Mouse (Mus musculus): Measurements from ENCODE around the gene Adamts2.

Gene Adamts2

DNA sequence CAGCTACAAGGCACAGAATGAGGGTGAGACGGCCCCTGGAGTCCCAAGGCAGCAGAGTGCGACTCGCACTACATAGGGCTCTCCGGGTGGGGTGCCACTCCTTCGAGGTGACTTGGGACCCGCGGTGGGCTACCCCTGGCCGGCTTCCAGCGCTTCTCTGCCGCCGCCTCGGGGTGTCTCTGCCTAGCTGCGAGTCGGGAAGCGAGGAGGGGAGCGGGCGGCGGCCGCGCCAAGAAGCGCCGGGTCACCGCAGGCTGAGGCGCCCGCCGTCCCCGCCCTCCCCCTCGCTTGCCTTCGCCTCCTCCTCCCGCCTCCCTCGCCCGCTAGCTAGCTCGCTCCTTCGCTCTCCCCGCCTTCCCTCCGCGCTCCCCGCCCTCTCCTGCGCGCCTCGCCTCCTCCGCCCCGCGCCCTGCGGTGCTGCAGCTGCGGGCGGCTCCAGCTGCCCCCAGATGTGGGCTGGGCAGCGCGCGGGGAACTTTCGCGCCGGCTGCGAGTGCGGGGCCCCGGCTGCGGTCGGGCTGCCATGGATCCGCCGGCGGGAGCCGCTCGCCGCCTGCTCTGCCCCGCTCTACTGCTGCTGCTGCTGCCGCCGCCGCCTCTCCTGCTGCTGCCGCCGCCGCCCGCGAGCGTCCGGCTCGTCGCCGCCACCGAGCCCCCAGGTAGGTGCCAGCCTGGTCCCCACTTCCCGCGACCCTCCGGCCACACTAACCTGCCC lies at the start of gene Adamts2:
Gene Adamts2 (plus strand): TSS at position 444 of the 715 bp plus-strand sequence.
- no peak for DNase-seq (ENCODE audit: low spot score)

DNA sequence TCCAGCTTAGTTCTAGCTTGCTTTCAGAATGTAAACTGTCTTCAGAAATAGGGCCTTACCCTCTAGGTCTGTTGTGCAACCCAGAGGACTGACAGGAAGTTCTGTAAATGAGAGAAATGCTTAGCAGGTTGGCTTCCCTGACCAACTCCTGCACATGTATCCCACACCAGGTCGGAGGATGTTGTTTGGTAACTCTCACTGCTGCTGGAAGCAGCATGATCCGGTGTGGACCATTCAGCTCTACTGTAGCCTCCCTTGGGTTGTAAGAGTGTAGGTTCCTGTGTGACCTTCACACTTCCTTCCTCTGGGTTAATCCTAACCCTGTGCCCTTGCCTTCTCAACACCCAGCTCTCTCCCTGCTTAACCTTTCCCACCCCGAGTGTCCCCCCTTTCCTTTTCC lies 44.8 kb upstream of the Adamts2 start:
- no peak for DNase-seq (ENCODE audit: low spot score)

DNA sequence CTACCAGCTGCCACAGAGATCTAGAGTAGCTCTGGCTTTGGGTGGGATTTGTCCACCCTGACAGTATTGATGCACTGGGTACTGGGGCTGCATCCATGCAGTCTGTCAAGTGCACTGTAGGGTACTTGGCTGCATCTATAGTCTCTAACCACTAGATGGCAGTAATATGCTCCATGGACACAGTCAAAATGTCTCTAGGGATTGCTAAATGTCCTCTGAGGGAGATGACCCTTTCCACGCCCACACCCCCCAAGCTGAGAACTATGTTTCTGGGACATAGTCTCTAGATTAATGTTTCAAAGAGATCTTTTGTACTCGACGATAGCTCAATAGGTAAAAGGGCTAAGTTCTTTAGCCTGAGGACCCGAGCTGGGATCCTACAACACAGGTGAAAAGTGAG lies 42.8 kb upstream of the Adamts2 start:
- no peak for DNase-seq (ENCODE audit: low spot score)

DNA sequence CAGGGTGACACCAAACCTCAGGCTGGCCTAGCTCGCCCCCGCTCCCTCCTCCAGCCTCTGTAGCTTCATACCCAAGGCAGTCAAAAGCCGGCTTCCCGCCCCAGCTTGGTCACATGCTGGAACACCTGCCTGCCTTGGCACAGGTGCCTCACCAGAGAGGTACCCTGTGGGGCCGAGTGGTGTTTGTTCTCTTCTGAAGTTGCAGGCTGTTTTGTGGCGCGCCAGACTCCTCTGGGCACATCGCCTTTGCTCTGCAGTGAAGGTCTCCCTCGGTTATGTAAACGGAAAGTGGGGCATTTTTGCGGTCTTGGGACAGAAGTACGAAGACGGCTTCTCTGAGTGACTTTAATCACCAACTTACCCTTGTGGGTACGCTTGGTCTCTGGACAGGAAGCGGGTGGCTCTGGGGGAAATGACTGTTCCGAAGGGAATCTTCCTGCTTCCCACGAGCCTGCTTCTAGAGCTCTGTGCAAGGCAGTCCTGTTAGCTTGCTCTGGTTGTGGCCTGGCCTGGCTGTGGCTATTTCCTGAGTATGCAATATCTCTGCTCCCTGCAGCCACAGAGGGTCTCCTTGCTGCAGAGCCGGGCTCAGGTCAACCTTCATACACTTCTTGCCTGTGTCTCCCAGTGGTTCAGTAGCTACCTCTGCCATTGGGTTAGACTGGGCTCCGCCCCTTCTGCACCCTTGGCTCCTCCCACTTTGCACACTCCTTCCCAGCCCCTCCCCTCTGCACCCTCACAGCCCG lies 36.2 kb upstream of the Adamts2 start:
- DNase-seq (ENCODE audit: low spot score), result no peak

DNA sequence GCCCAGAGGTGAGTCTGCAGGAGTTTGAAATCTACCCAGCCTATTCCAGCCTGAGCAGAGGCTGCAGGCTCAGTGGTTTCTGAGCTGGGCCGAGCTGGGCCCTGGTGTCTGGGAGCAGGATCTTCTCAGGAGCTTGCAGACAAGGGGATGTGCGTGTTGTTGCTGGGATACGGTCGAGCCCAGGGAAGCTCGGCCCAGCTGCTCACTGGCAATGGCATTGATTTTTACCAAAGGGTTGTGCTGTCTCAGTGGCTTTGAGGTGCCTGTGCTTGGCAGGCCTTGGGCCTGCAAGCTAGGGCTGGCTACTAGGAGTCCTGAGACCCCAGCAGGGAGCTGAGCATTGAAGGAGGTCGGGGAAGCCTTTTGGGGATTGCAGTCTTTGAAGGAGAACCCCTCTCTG lies 30.4 kb upstream of the Adamts2 start:
- no peak for DNase-seq (ENCODE audit: low spot score)

DNA sequence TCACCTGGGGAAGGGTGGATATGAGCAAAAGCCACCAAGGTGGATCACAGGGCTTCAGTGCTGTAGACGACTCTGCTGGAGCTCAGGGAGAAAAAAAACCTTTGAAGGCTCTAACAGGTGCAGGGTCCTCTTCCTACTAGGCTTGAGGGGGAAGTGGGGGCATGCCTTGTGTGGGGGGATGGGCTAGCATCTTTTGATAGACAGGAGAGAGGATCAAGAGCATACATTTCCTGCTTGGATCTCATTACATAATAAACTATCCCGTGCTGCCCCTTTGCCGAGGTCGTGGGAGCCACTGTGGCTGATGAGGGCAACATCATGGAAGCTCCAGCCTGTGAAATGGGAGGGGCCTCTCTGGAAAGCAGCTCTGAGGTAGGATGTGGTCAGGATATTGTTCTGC lies 25.4 kb upstream of the Adamts2 start:
- DNase-seq (ENCODE audit: low spot score), result no peak

DNA sequence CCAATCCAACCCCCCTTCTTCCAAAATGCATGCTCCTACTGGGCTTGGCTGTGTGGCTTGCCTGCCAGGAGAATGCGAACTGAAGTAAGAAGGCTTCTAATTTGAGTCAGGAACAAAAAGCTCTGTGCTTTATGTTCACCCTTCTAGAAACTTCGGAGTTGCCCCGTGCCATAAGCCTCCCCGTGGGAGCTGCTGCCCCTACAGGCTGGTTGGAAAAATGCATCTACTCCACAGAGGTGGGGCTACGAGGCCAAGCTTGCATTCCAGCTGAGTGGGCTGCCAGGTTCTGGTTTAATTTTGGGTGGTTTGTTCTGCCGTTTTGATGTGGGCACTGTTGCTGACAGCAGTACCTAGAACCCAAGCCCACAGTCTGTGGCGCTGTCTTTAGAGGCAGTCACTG lies 14.9 kb upstream of the Adamts2 start:
- no peak for DNase-seq (ENCODE audit: low spot score)

DNA sequence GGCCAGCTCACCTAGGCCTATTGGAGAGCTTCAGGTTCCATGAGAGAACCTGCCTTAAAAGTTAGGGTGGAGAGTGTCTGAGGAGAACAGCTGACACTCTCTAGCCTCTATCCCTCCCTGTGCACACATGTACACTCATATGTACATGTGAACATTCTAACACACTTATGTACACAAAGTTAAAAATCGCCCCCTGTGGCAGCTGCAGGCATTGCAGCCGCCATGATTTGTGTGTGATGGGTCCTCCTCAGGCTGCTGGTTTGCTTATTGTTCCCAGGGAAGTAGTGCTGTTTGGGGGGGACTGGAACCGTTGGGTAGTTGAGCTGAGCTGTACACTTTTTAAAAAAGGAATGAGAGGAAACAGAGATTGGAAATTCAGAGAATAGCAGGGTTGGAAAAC lies 14.1 kb upstream of the Adamts2 start:
- DNase-seq (ENCODE audit: low spot score), result no peak

DNA sequence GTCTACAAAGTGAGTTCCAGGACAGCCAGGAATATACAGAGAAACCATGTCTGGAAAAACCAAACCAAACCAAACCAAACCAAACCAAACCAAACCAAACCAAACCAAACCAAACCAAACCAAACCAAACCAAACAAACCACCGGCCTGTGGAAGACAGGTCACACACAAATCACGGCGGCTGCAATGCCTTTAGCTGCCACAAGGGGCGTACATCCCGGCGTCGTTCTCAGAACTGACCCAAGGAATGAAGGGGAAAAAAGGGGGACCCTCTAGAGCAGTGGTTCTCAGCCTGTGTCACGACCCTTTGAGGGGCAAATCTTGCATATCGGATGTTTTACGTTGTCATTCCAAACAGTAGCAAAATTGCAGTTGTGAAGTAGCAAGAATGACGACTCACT lies 12.8 kb upstream of the Adamts2 start:
- no peak for DNase-seq (ENCODE audit: low spot score)

DNA sequence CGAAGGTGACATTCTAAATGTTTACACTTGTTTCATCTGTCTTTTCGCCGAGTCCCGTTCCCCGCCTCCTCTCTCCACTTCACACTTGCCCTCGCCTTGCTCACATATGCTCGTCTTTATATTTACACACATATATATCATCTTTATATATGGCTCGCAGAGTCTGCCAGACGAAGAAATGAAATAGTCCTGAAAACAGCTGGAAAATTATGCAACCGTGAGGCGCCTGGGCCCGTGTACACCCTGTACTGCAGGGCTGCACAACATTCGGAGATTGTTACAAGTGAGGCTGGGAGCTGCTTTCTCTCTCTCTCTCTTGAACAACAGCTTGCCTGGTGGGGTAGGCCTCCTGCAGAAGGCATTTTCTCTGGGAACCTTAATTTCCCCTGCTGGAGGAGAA lies 10.8 kb upstream of the Adamts2 start:
- no peak for DNase-seq (ENCODE audit: low spot score)

DNA sequence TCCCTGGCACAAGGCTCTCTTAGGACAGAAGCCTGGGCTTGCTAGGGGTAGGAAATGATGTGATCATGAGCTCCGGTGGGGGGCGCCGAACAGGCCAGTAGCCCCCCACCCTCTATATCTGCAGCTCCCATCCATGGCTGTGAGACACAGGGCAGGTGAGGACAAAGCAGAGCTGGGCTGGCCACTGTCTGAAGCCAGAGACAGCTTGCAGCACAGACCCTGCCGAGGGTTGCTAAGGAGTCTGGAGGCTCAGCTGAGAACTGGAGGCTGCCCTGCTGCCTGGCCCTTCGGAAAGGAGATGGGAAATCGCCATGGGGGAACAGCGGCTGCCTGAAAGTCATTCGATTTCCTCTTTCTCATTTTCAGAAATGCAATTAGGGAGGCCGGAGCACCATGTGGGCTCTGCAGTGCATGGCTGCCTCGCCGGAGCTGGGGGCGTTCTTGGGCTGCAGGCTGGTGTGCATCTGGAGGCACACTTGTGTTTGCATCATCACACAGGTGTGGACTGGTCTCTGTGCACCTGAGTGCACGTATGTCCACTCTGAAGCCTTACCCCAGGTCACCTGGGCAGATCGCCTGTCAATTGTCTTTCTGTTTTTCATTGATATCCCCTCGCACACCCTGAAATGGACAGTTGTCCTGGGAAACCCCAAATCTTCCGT lies 8.9 kb upstream of the Adamts2 start:
- DNase-seq (ENCODE audit: low spot score), result no peak

DNA sequence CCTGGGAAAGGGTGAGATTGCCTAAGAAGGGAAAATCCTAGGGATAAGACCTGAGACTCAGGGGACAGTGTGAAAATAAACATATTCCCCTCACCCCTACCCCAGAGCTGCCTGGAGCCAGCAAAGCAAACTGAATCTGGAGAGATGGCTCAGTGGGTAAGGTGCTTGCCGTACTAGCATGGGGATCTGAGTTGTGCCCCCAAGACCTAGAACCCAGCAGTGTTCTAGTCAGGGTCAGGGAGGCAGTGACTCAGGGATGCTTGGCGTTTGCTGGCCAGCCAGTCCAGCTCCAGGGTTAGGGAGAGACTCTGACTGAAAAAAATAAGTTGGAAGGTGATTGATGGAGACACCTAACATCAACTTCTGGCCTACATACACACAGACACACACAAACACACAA lies 5.3 kb upstream of the Adamts2 start:
- DNase-seq (ENCODE audit: low spot score), result no peak

DNA sequence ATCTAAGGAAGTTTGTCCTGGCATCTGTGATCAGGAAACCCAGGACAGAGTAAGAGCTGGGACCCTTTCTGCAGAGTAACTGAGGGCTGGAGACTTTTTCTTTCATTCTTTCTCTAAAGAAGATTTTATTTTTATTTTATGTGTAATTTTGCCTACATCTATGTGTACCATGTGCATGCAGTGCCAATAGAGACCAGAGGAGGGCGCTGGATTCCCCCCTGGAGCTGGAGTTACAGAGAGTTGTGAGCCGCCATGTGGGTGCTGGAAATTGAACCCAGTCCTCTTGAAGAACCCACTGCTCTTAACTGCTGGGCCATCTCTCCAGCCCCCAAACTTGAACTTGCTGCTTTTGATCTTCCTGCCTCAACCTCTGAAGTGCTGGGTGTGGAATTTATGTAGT lies 2.7 kb upstream of the Adamts2 start:
- DNase-seq (ENCODE audit: low spot score), result no peak

DNA sequence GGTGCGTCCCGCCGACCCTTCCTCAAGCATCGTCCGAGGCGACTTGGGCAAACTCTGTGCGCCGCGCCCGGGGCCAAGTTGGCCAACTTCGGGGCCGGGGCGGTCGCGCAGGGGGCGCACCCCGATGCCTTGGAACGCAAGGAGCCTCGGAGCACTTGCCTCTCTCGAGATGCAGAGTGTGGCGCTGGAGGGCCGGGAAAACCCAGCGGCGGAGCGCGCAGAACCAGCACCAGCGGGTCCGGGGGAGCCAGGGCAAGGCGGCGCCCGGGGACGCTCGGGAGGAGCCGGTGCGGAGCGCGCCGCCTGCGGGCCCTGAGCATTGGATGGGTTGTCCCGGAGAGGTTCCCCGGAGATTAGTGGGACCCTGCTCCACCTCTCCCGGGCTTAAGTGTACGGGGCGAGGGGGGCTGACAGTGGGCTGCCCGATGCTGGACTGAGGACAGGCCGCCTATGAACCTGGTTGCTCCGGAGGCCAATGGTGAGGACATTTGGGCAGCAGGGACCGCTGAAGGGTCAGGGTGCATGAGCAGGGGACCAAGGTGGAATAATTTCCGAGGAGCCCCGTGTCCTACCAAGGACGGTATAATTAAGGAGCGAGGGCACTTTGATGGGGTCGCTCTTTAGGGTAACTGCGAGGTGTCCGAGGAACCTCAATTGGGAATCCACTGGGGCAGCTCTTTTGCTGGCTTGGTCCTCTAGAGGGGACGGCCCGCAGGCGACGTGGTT lies 635 bp downstream of the Adamts2 start:
- no peak for DNase-seq (ENCODE audit: low spot score)

DNA sequence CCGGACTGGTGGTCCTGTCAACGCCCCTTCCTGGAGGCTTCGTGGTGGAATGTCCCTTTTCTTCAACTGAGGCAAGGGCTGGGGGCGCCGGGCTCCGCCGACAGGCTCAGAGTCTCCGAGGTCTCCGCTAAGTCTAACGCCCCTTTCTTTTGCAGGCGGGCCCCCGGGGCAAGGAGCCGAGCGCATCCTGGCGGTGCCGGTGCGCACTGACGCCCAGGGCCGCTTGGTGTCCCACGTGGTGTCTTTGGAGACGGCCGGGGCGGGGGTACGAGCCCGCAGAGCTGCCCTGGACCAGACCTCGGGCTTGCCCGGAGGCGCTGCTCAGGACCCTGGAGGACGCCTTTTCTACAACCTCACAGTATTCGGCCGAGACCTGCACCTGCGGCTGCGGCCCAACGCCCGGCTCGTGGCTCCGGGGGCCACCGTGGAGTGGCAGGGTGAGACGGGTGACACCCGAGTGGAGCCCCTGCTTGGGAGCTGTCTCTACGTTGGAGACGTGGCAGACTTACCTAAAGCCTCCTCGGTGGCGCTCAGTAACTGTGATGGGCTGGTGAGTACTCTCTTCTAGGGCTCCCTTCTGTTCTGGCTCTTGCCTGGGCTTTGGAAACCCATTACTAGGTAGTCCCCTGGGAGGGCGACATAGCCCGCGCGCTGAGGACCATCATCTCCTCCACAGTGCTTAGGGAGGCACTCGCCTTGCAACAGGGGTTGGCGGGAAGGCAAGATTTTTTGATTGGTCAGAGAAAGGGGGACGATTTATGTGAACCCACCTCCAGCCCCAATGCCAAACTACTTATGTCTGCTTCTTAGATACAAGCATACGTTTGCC lies 1.4 kb downstream of the Adamts2 start:
- no peak for DNase-seq (ENCODE audit: low spot score)

DNA sequence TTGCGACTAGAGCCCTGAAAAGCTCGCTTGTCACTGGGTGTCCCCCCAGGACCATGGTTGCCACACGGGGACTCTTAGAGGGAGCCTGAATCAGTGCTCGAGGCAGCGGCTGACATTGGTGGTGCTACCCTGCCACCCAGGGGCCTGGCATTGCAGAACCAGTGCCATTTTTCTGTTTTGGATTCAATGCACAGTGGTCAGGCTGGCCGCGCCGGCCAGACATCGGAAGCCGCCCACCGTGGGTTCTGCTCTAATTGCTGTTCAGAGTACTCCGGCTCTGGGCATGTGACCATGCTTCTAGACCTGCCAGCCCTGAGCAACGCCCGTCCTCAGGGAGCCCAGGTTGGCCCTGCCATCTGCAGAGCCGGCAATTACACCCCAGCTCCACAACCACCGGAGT lies 2.5 kb downstream of the Adamts2 start:
- no peak for DNase-seq (ENCODE audit: low spot score)

DNA sequence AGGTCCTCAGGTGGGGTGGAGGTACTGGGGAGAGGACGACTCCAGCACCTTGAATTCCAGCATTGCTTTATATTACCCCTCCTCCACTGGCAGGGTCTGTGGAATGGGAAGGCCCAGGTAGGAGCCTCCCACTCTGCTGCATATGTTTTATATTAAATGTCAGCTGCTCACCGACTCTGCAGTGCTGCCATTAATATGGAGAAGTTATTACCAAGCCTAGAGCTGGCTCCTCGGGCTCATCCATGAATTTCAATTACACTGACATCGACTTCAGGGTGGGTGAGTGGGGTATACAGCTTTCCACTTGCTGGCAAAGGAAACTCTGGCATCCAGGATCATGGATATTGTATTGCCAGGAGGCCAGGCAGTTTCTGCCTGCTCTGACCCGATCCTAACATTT lies 9.3 kb downstream of the Adamts2 start:
- no peak for DNase-seq (ENCODE audit: low spot score)

DNA sequence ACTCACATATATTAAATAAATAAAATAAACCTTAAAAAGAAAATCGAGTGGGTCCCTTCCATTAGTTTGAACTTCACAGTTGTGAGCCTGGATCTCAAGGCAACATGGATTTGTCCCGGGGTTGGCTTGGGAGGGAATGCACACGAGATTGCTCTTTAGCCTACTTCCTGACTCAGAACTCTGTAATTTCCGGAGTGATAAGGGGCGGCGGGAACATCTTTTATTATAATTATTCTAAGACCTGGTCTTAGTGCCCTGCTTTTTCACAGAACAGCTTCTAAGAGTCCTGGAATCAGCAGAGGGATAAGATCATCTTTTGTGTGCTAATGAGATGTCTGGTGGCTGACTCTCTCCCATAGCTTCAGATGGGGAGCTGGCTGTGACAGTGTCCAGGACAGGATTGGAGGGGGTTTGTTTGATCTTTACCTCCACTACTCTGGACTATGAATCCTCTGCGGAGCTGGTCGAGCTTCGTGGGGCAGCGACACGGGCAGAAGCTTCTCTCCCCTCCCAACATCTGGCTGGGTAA lies 15.2 kb downstream of the Adamts2 start:
- DNase-seq (ENCODE audit: low spot score), result no peak

DNA sequence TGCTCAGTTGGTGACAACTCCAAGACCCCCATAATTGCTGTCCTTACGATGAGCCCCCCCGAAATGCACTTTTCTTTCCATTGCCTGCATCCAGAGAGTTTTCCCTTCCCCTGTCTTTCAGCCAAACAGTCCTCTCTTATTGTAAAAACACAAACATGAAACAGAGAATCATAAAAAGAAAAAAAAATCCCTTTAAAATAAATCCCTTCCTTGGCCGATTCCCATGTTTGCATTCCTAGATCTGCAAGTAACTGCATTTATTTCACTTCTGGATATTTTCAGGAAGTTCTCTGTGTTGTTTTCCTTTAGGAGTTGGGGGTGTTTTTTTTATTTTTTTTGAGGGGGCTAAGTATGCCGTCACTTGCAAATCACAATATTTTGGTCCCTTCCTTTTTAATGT lies 19.0 kb downstream of the Adamts2 start:
- DNase-seq (ENCODE audit: low spot score), result no peak

DNA sequence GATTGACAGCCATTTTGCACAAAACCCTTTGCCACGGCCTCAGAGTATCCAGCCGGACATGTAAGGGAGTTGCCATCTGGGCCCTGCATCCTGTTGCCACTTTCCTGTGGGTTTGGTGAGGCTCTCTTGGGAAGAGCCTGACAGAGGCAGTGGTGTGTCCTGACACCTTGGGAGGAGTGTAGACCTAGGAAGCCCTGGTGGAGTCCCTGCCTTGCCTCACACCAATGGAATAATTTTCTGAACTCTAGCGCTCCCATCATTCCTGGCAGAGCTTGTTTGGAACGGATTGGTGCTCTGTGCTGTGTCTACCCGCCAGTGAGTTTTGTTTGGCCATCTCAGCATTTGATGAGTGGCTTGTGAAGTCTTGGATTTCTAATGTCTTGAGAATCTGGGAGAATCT lies 19.5 kb downstream of the Adamts2 start:
- no peak for DNase-seq (ENCODE audit: low spot score)

DNA sequence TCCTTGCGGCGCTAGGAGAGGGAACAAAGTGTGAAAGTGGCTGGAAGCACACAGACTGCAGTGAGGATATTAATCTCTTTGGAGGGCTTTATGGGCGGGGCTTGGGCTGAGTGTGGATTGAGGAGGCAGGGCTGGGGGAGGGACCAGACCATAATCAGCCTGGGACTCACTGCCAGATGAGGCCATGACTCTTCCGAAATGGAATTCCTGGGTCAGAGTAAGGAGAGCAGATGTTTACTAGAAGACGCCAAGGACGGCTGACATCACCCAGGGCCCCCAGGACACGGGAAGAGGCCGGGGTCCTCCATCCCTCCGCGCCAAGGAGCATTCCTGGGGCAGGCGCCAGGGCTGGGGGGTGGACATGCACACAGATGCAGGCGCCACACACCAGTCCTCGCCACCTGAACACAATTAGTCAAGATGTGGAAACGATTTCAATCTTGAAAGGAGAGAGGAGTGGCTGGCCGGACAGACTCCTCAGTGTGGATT lies 20.4 kb downstream of the Adamts2 start:
- no peak for DNase-seq (ENCODE audit: low spot score)

Data from urinary bladder, postnatal 10 days (tissue).